Mouse (Mus musculus) E14TG2a.4 (cell line): Measurements from ENCODE around the gene Adssl1.

Experiments used
- CTCF ChIP-seq: conservative IDR thresholded peaks from 2 replicates; pipeline ENCODE4 v1.5.1; 2014; ENCODE audit warnings: low read length
- NANOG ChIP-seq: IDR thresholded peaks from 2 replicates; pipeline ENCODE4 v1.6.1; 2014; ENCODE audit warnings: borderline replicate concordance, low read length, mixed read lengths

- no peak for TF ChIP-seq CTCF
- no peak for TF ChIP-seq NANOG
Measured at GRCm38 (mm10) chr12:112579430-112579829, 40.4 kb upstream of the Adssl1 start.
